Mouse (Mus musculus) frontal cortex, postnatal 25 days (tissue): ENCODE measurements around the gene Vmn1r81.

Experiments
- DNase-seq, 2 experiments: peaks; one replicate each; pipeline ENCODE4 v3.0.0; 2022; ENCODE audit warnings: low spot score in 2 of 2

Gene Vmn1r81

GRCm38 (mm10) chr7:12268169-12268568 lies at the start of gene Vmn1r81:
Gene Vmn1r81 (minus strand): TSS chr7:12268269.
- DNase-seq, result no peak

GRCm38 (mm10) chr7:12300130-12300529 lies 32.1 kb upstream of the Vmn1r81 start, which contains the start of gene Vmn1r82:
Gene Vmn1r82 (plus strand): TSS chr7:12300430.
- no peak for DNase-seq

- no peak for DNase-seq
Measured at GRCm38 (mm10) chr7:12204141-12204540, 63.9 kb downstream of the Vmn1r81 start.
